Mouse (Mus musculus): ENCODE measurements around the gene Trim9. TPM values are rescaled to one million over a fixed set of nuclear protein-coding genes. Genes with fewer than 3 reads are reported as not detected.

Gene Trim9
- polyA plus RNA-seq, 1 experiment from 2014 or later = 0.33 TPM

DNA sequence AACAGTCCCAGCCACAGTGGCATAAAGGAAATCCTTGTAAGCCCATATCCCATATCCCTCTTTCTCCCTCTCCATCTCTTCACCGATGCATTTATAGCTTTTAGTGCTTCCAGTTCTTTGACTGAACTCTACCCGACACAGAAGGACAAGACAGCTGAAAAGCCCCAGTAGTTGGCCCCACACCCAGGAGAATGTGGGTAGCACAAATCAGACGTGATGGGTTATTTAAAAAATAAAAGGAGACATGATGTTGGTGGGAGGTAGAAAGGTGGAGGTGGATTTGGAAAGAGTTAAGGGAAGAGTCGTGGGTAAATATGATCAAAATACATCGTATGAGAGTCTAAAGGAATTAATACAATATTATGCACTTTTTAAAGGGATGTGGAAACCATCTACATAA lies 40.4 kb downstream of the Trim9 start:
- Histone ChIP-seq H3K36me3 (no peaks in the 10 kb centered on the region), H3K4me1 (no peaks in the 10 kb centered on the region), H3K4me3 (no peak overlapping the region), H3K27ac (no peak overlapping the region), H3K9me3 (no peaks in the 10 kb centered on the region), H3K27me3 (ENCODE audit: insufficient read depth, poor library complexity, severe bottlenecking) (no peaks in the 10 kb centered on the region)
- DNase-seq (ENCODE audit: low spot score) = no peak
- WGBS = 81% methylated on average over 5 of the region's 5 CpGs

- Histone ChIP-seq H3K36me3 (no peaks in the 10 kb centered on the region), H3K4me1 (no peaks in the 10 kb centered on the region), H3K4me3 (no peak overlapping the region), H3K9me3 (no peaks in the 10 kb centered on the region), H3K27me3 (ENCODE audit: insufficient read depth, poor library complexity, severe bottlenecking) (no peaks in the 10 kb centered on the region), H3K27ac (no peak overlapping the region)
- WGBS = 79% methylated on average over 6 of the region's 6 CpGs
- no peak for DNase-seq (ENCODE audit: low spot score)
Observed at GRCm38 (mm10) chr12:70304014-70304413, 43.4 kb downstream of the Trim9 start.

GRCm38 (mm10) chr12:70303525-70303924 lies 43.9 kb downstream of the Trim9 start:
- H3K4me1 ChIP-seq = no peaks in the 10 kb centered on the region
- H3K9me3 ChIP-seq = no peaks in the 10 kb centered on the region
- no peak overlapping the region for H3K27ac ChIP-seq
- no peaks in the 10 kb centered on the region for H3K27me3 ChIP-seq (ENCODE audit: insufficient read depth, poor library complexity, severe bottlenecking)
- H3K36me3 ChIP-seq = no peaks in the 10 kb centered on the region
- no peak for DNase-seq (ENCODE audit: low spot score)
- no peak overlapping the region for H3K4me3 ChIP-seq
- WGBS = 45% methylated on average over 7 of the region's 7 CpGs

DNA sequence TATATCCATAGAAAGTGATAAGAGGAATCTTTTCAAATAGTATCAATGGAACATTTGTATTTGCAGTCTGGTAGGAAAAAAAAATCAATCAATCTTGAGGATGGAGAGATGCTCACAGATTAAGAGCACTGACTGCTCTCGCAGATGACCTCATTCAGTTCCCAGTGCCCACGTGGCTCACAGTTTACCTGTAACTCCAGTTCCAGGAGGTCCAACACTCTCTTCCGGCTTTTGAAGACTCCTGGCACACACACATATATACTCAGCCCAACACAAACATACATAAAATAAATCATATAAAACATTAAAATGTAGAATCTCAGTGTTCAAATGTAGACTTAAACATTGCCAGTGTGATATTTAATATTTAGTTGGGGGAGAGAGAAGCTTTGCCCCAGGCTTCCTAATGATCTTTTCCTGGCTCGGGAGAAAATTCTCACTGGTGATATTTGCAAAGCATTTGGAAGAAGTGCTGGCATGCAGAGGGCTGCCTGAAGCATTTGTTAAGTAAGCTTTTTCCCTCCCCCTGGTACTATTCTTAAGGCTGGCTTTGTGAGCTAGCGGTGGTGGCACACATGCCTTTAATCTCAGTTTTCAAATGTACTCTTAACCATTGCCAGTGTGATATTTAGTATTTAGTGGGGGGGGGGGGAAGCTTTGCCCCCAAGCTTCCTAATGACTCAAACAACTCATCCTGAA lies 45.2 kb downstream of the Trim9 start:
- WGBS = 70% methylated on average over 5 of the region's 5 CpGs
- H3K27me3 ChIP-seq (ENCODE audit: insufficient read depth, poor library complexity, severe bottlenecking) = no peaks in the 10 kb centered on the region
- no peaks in the 10 kb centered on the region for H3K9me3 ChIP-seq
- no peaks in the 10 kb centered on the region for H3K36me3 ChIP-seq
- no peak overlapping the region for H3K4me3 ChIP-seq
- H3K4me1 ChIP-seq = no peaks in the 10 kb centered on the region
- H3K27ac ChIP-seq = no peak overlapping the region
- DNase-seq (ENCODE audit: low spot score) = no peak

- no peaks in the 10 kb centered on the region for H3K36me3 ChIP-seq
- no peaks in the 10 kb centered on the region for H3K27me3 ChIP-seq (ENCODE audit: insufficient read depth, poor library complexity, severe bottlenecking)
- H3K27ac ChIP-seq = no peak overlapping the region
- H3K9me3 ChIP-seq = no peaks in the 10 kb centered on the region
- no peak for DNase-seq (ENCODE audit: low spot score)
- no peak overlapping the region for H3K4me3 ChIP-seq
- H3K4me1 ChIP-seq = no peaks in the 10 kb centered on the region
- WGBS = 77% methylated on average over 5 of the region's 5 CpGs
Observed at GRCm38 (mm10) chr12:70293927-70294684, 53.3 kb downstream of the Trim9 start.

GRCm38 (mm10) chr12:70293165-70293926 lies 54.1 kb downstream of the Trim9 start:
- no peak overlapping the region for H3K27ac ChIP-seq
- H3K27me3 ChIP-seq (ENCODE audit: insufficient read depth, poor library complexity, severe bottlenecking) = no peaks in the 10 kb centered on the region
- H3K36me3 ChIP-seq = no peaks in the 10 kb centered on the region
- WGBS = 91% methylated on average over 10 of the region's 10 CpGs
- no peaks in the 10 kb centered on the region for H3K4me1 ChIP-seq
- no peak overlapping the region for H3K4me3 ChIP-seq
- no peak for DNase-seq (ENCODE audit: low spot score)
- no peaks in the 10 kb centered on the region for H3K9me3 ChIP-seq

DNA sequence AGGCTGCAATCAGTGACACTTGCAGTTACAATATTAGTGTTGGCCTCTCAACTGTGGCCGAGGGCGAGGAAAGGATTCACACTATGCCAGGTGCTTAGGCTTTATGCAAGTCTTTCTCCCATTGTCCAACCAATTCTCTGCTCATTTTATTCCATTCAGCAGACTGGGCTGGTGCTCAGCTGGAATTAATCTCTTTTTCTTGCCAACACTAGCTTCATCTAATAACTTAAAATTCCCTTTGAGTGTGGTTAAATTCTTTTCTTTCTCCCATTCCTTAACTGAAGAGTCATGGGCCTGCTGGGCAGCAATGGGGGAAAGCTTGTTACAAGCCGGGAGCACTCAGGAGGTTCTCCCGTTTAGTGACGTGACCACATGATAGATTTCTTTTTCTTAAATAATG lies 61.9 kb downstream of the Trim9 start:
- 88% methylated on average over 5 of the region's 5 CpGs for WGBS

DNA sequence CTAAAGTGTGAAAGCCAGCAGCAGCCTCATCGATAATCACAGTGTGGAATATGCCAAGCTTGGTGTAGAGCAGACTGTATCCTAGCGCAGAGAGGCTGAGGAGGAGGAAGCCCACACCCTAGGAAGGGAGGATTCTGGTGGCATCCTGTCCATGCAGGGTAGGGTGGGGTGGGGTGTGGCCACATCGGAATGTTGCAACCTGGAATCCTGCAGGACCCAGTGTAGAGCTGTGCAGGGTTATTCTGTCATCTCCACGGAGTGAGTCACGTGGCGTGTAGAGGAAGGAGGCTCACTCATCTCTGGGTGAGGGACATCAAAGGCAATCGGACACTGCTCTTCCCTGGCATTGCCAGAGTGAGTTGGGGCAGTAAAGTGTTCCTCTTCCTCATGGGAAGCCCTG lies 62.4 kb downstream of the Trim9 start:
- Histone ChIP-seq H3K9me3 (no peaks in the 10 kb centered on the region), H3K4me3 (no peak overlapping the region), H3K27ac (no peak overlapping the region), H3K4me1 (peaks cover 8% of the 10 kb centered on the region; the same call in 1 of the 2 replicates), H3K27me3 (ENCODE audit: insufficient read depth, poor library complexity, severe bottlenecking) (no peaks in the 10 kb centered on the region), H3K36me3 (no peaks in the 10 kb centered on the region)
- no peak for DNase-seq (ENCODE audit: low spot score)
- 78% methylated on average over 7 of the region's 7 CpGs for WGBS

More for the DNA sequence above, 61.9 kb downstream of the Trim9 start:
- Histone ChIP-seq H3K27me3 (ENCODE audit: insufficient read depth, poor library complexity, severe bottlenecking) (no peaks in the 10 kb centered on the region), H3K27ac (no peak overlapping the region), H3K4me1 (peaks cover 8% of the 10 kb centered on the region; the same call in 1 of the 2 replicates), H3K36me3 (no peaks in the 10 kb centered on the region), H3K9me3 (no peaks in the 10 kb centered on the region), H3K4me3 (no peak overlapping the region)
- DNase-seq (ENCODE audit: low spot score) = no peak

- no peaks in the 10 kb centered on the region for H3K36me3 ChIP-seq
- no peaks in the 10 kb centered on the region for H3K9me3 ChIP-seq
- WGBS = 79% methylated on average over 10 of the region's 10 CpGs
- no peak for DNase-seq (ENCODE audit: low spot score)
- peaks cover 8% of the 10 kb centered on the region; the same call in 1 of the 2 replicates for H3K4me1 ChIP-seq
- no peak overlapping the region for H3K4me3 ChIP-seq
- no peak overlapping the region for H3K27ac ChIP-seq
- no peaks in the 10 kb centered on the region for H3K27me3 ChIP-seq (ENCODE audit: insufficient read depth, poor library complexity, severe bottlenecking)
Observed at GRCm38 (mm10) chr12:70283116-70283731, 64.2 kb downstream of the Trim9 start.

GRCm38 (mm10) chr12:70280930-70281329 lies 66.5 kb downstream of the Trim9 start:
- no peaks in the 10 kb centered on the region for H3K9me3 ChIP-seq
- H3K27ac ChIP-seq = no peak overlapping the region
- no peaks in the 10 kb centered on the region for H3K27me3 ChIP-seq (ENCODE audit: insufficient read depth, poor library complexity, severe bottlenecking)
- no peak overlapping the region for H3K4me3 ChIP-seq
- DNase-seq (ENCODE audit: low spot score) = no peak
- 86% methylated on average over 2 of the region's 2 CpGs for WGBS
- no peaks in the 10 kb centered on the region for H3K36me3 ChIP-seq
- peaks cover 14% of the 10 kb centered on the region for H3K4me1 ChIP-seq

- H3K9me3 ChIP-seq = no peaks in the 10 kb centered on the region
- no peaks in the 10 kb centered on the region for H3K27me3 ChIP-seq (ENCODE audit: insufficient read depth, poor library complexity, severe bottlenecking)
- H3K4me1 ChIP-seq = peaks cover 19% of the 10 kb centered on the region
- H3K36me3 ChIP-seq = no peaks in the 10 kb centered on the region
- no peak for DNase-seq (ENCODE audit: low spot score)
- no peak overlapping the region for H3K4me3 ChIP-seq
- no peak overlapping the region for H3K27ac ChIP-seq
- WGBS = 83% methylated on average over 10 of the region's 10 CpGs
Observed at GRCm38 (mm10) chr12:70280381-70280780, 67.0 kb downstream of the Trim9 start.

DNA sequence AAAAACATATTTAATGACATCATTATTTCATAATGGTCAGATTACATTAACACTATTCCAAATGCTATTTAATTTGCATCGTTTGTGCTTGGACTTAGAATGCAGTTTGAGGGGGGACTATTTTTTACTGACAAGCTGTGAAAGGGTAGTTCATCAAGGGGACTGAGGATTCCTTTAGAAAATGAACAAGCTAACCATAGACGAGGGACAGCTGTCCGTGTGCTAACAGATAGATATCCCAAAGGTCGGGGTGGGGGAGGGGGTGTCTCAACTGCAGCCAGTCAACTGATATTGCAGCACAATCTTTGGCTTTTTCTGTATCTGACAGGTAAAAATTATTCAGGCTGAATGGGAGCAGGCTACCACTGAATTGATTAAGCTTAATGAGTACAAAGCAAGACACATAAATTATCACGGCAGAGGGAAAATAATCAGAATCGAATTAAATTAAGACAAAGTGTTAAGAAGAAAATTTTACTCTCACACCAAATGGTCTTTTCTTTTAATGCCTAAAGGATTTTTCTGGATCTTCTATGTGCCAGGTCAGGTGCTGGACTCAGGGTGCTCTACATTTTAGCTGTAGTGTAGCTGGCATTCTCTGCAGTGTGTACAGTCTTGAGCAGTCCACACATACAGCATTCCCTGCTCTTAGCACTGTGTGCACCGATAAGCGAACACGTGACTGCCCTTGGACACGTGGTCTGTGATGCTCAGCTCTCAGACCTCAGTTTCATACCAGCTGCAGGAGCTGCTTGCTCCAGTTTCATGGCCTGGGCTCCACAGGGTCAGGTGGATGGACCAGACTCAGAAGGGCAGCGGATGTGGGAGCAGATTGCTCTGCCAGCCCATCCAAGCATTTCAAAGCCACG lies 70.1 kb downstream of the Trim9 start:
- Histone ChIP-seq H3K36me3 (no peaks in the 10 kb centered on the region), H3K27me3 (ENCODE audit: insufficient read depth, poor library complexity, severe bottlenecking) (no peaks in the 10 kb centered on the region), H3K9me3 (no peaks in the 10 kb centered on the region), H3K27ac (no peak overlapping the region), H3K4me3 (no peak overlapping the region), H3K4me1 (peaks cover 21% of the 10 kb centered on the region)
- DNase-seq (ENCODE audit: low spot score) = no peak
- 72% methylated on average over 12 of the region's 12 CpGs for WGBS
